Mouse (Mus musculus) spleen, postnatal 10 days (tissue): Measurements from ENCODE around the gene Pde4d.

Source experiments
- DNase-seq, 2 experiments: peaks; one replicate each; pipeline ENCODE4 v3.0.0; 2021 to 2022; ENCODE audit warnings: low spot score in 2 of 2

Pde4d gene

DNA sequence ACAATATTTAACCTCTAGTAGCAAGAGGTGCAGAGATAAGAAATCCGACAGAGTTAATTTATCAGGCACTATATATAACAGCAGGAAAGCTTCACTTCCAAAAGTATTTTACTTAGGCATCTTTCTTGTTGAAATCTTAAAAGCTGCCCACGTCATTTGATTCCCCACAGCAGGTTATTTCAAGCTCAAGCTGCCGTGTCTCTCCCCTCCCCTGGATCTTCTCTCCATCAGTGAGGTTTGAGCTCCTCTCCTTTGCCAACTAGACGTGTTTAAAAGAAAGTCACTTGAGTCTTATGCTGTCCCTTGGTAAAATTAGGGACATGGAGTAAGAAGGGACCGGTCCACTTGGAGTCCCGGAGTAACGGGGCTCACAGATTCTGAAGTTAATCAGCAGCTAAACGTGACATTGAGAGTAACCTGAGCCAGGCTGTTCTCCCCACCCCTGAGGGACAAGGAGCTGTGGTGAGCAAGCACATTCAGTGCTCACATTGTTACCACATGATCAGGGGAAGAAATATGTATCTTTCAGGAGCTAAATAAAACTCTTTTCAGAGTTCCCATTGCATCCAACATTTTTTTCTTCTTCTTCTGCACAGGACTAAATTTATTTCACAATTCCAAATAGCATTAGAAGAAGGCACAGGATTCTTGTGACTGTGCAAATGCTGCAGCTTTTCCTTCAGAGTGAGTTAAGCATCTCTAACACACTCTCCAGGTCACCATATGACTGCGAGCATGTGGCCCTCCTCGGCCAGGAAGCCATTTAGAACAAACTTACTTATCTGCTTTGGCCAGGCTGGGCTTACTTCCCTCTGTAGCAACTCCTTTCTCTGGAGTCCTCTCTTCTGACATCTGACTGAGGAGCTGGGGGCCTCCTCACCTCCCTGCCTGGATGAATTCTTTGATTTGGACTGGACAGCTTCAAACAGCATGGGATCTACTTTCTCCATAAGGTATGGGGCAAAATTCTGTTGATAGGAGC, at the start of gene Pde4d:
Gene Pde4d, plus strand, starts transcription at position 833 of the 982 bp plus-strand sequence.
- DNase-seq: no peak

- DNase-seq: no peak
Observed at GRCm38 (mm10) chr13:108403197-108403596, 46.6 kb upstream of the Pde4d start.

DNA sequence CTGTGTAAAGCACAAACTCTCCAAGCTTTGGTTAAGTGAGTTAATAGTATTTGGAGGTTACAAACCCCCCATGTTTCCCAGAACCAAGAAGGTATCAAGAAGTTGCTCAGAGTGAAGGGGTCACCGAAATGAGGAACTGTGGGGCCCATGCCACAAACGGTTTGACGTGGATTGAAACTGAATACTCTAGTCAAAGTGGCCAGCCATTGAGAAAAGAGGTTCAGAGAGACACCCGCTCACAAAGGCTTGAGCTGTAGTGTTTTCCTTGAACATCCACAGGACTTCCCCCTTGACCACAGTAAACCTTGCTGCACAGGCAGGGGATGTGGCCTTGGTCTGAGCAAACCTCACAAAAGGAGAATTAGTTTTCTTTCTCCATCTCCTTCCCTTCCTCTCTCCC, 45.4 kb upstream of the Pde4d start:
- DNase-seq: no peak

DNA sequence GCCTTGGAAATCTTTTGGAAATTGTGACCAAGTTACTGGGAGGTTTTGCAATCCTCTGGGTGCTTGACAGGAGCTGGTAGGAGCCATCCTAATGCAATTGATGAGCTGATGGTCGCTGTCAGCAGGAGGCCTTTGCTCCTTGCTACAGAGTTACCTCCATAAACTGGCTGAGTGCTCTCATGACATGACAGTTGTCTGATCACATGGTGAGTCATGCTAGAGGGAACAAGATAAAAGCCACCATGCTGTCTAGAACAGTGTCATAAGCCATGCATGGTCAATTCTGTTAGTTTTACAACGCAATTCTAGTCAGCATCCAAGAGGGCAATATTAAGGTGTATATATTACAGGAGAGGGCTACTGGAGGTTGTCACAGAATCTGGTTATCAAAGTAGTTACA, 34.3 kb upstream of the Pde4d start:
- no peak for DNase-seq

DNA sequence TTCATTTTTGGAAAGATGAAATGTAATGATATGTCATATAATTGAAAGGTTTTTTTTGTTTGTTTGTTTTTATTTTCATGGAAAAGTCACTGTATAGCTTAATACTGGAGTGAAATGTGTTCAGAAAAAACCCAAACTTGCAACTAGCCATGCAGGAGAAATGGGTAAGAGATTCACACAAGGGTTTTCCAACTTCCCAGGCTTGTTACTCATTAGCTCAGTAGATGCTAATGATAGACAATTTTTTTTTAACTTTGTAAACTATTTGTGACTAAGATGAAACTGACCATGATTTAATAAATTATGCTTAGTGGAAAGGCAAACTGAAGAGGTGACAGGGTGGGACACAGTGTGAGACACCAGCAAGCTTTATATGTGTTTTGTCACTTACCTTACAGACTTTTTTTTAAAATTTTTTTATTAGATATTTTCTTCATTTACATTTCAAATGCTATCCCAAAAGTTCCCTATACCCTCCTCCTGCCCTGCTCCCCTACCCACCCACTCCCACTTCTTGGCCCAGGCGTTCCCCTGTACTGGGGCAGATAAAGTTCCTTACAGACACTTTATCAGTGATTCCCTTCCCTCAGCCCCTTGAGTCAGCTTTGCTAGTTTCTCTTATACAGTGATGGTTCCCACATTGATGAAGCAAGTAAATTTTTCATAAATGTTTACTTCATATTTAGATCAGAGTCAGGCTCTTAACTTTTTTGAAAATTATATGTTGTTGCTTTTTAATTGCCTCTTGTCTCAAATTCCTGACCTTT, 30.8 kb upstream of the Pde4d start:
- DNase-seq: no peak

DNA sequence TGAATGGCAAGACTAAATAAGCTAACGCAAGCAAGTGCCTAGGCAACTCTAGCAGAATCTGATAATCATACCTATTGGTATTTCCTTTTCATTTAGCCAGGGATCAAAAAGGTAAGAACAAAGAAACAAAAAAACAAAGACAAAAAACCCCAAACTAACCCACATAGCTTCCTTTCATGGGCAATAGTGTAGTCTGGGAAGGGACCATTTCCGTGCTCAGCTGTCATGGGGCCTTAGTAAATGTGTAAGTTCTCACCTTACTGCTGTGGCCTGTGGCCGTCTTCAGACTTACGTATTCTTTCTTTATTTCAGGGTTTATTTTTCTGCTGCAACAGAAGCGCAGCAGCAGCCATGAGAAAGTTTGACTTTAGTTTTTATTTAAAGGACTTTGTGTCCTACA, 23.4 kb upstream of the Pde4d start:
- no peak for DNase-seq

DNA sequence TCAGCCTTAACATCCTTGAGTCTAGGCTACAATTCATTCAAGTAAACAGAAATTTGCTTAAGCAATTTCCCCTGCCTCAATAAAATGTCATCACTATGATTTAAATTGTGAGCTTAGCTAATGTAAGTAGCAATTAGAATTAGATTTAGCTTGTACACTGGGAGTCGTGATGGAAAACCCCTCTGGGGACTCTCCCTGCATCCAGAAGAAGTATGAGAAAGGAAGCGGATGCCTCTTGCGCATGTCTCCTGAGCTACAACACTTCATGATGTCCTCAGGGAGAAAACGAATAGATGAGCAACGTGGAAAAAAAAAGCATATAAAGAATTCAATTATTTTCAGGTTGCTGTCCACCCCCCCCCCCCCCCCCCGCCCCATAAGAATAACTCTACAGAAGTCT, 20.9 kb upstream of the Pde4d start:
- no peak for DNase-seq

DNA sequence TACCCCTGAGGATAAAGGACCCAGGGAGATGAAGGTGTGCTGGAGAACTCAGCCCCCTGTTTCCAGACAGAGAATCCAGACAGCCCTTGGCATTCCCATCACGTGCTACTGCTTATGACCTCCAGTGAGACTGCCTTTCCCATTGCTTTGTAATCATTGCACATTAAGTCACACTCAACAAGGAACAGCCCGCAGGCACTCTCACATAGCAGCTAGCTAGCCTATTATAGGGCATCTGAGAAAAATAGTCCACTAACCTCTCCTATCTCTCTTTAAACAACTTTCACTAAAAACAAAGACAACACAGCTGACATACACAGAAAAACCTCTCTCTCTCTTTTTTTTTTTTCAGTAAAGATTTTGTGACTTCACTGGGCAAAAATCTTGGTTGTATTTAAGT, 20.1 kb upstream of the Pde4d start:
- DNase-seq: no peak

DNA sequence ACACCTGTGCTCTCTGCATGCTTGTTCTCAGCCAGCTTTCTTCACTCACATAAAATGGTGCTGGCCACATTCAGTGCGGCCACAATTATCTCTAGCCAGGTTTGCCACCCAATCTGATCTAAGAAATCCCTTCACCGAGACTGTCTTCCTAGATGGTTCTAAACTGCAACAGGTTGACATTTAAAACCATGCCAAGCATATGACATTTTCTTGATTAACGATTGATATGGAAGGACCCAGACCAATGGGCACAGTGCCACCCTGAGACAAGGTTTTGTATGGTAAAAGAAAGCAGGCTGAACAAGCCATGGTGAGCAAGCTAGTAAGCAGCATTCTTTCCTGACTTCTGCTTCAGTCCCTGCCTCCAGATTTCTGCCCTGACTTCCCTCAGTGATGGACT, 18.0 kb upstream of the Pde4d start:
- DNase-seq: no peak

DNA sequence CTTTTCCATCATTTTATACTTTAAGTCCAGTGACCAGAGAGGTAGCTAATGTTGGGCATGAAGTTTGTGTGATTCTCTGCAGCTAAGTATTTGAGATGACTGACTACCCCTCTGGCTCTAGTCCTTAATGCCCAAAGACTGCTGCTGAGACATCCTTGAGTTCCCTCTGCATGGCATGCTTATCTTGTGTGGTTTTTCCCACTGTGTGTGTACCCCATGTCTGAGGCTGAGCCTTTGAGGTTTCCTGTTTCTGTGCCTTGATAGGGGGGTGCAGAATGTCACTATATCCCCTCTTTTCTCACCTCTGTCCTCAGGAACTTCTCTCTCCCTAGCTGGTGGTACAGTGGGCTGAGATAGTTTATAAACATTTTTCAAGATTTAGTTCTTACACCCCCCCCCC, 14.1 kb upstream of the Pde4d start:
- no peak for DNase-seq

GRCm38 (mm10) chr13:108437424-108437823, 12.3 kb upstream of the Pde4d start:
- no peak for DNase-seq

DNA sequence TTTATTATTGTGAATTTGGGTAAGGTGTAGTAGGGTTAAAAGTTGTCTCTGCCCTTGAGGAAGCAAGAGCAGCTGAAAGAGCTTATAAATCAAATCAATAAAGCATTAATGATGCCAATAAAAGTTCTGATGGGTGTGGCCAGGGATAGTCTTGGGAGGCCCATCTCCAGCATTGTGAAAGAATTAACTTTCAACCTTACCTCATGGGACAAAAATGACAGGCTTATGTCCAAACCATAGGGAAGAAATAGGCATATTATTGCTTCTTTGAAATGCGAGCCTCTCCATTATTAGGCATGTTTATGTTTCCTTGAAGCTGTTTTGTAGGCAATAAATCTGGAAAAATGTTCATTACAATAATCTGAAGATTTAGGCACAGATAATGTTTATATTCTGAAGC, 10.7 kb upstream of the Pde4d start:
- no peak for DNase-seq

DNA sequence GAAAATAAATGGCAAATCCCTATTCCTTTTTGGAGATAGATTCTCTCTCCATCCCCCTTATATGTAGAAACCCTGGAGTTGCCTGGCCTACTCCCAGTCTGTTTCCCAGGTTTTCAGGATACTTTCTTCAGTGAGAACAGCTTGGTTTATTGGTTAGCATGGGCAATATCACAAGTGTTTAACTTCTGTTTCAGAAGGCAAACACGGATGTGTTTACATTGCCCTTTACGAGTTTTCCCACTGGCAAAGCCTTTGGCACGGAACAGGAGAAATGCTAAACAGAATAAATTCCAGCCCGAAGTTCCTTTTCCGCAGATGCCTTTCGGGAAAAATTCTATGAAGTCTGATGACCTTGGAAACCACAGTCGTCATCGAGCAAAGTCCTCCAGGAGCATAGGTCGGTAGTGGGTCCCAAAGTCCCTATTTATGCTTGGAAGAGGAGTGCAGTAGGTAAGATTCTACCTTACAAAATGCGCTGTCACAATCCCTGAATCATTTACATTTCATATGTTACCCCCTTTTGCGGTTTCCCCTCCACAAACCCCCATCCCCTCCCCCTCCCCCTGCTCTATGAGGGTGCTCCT, 1.3 kb upstream of the Pde4d start:
- no peak for DNase-seq

DNA sequence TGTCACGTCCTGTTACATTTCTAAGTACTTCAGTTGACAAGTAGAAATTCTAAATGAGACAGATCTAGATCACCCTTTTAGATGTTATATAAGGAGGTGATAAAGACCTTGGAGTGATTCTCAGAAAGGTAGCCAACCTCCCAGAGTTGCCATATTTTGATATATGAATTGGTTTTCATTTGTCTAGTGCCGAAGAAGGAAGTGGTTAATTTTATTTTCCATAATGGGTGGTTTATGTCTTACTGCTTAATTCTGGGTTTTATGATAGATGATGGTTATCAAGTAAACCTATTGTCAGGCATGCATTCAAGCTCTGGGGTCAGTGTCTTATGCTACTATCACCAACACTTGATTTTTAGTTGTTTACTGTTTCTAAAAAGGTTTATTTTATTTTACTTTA, 1.4 kb downstream of the Pde4d start:
- DNase-seq: no peak

DNA sequence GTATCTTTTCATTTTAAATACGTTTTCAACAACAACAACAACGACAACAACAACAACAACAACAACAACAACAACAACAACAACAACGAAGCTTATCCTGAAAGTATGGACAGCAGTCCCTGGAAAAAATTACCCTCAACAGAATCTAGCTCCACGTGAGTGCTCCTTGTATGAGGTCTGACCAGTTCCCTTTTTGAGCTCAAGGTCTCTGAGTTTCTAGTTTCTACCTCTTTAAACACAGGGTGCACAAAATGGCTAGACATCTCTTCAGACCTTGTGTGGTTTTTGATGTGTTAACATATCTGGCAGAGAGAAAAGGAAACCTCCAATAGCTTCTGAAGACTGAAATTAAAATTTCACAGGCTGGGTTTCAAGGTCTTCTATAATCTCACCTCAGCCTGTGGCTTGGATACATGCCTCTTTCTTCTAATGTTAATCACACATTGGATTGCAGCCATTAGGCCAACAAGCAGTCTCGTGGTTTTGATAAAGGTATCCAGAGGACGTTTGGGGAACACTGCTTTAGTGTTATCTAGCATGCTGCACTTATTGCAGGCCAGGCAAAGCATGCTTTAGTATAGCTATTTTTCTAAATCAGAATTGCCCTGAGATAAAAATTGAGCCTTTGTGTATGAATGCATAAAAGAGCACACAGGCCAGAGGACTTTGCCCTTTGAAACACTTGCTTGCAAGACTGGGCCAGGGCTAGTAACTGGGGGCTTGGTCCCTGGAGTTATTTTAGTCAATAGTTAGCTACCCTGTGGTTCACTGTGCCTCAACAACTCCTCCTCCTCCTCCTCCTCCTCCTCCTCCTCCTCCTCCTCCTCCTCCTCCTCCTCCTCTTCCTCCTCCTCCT, 3.5 kb downstream of the Pde4d start:
- no peak for DNase-seq

DNA sequence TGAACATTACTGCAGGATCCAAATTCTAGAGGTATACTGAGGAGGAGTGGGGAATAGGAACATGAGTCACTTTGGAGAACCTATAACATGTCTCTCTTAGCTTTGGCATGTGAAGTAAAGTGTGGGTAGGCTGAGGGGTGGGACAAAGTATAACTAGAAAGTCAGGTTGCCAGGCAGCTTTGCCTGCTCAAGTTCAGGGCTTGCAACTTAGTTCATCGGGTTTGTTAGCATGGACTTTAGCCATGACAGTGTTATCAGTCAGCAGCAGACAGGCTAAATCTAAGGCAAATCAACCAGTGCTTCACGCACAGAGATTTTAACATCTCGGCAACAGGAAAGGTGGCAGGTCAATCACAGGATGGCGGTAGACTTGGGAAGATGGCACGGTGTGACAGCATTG, 12.8 kb downstream of the Pde4d start:
- DNase-seq: no peak

DNA sequence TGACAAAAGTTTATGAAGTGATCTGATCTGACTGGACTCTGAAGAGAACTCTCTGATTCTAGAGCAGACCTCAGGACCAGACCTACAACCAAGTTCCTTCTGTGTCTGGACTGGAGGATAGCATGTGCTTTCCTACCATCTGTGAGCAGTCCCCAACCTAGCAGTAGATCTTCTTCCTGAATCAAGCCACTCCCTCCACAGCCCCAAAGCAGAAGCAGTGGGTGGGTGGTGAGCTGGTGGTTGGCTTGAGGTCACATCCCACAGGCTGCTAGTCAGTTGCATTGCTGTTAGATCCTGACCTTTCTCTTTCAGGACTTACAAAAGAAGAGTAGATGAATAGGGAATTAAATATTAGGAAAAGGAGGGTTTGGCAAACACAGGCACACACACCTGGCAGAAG, 16.0 kb downstream of the Pde4d start:
- no peak for DNase-seq

DNA sequence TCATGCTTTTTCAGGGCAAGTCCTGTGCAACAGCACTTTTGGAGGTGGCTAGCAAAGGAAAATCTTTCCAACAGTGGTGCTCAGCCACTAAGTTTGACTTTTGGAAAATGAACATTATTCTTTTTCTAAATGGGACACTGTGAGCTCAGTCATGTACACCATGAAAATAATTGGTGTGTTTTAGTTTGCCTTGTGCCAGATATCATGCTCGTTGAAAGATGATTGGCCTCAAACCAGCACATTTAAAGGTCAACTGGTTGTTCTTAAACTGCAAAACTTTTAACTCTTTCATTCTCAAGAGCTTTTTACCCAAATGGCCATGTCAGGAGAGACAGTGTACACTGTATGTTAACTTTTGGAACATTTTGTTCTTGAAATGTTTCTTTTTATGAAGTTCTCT, 17.3 kb downstream of the Pde4d start:
- no peak for DNase-seq

DNA sequence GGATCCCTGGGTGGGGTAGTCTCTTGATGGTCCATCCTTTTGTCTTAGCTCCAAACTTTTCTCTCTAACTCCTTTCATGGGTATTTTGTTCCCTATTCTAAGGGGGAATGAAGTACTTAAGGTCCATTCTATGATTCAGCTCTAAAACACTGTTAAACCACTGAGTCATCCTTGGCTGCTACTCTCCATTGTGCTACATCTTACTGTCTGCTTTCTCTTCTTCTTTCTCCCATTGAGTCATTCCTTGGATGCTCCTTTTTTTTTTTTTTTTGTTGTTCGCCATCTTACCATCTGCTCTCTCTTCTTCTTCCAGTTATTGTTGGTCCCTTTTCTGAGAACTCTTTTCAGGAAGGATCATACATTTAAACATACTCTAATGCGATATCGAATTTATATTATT, 30.7 kb downstream of the Pde4d start:
- no peak for DNase-seq

- DNase-seq: no peak
Observed at GRCm38 (mm10) chr13:108485036-108485435, 35.3 kb downstream of the Pde4d start.

DNA sequence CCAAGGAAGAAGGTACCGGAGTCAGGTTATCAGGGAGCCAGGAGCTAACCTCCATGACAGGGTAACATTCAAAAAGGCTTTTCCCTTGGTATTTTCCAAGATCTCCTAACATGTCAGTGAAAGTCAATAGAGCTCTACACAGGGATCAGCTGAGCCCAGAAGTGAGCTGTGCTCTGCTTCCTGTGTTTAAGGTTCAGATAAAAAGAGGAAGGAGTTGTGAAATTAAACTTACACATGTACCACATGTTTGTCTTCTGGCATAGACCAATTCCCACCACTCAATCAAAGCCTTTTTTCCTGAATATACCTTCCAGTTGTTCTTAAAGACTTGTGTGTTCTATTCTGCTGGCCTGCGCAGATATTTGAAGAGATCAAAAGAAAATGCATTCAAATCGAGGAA, 37.3 kb downstream of the Pde4d start:
- DNase-seq: no peak

GRCm38 (mm10) chr13:108489825-108490224, 40.1 kb downstream of the Pde4d start:
- DNase-seq: no peak
